Mouse (Mus musculus) heart, postnatal 36 days (tissue): ENCODE measurements around the gene Dcaf6. TPM values are rescaled to one million over a fixed set of nuclear protein-coding genes. Genes with fewer than 3 reads are reported as not detected.
A peak's percentile ranks its signal among the peaks of the same experiment; 100 is the strongest.

ENCODE experiments used
- DNase-seq, 2 experiments: peaks; one replicate each; pipeline ENCODE4 v3.0.0; 2021 to 2022
- intact Hi-C: fragments of 180-260 bp; cut with DNase I; formaldehyde crosslinking; loops from one replicate; pipeline ENCODE4 v1.15.1; 2025
- total RNA-seq, 2 experiments: library from RNA; stranded (reverse); gene quantifications; 2 replicates each; pipeline ENCODE4 v1.2.3; 2021

Dcaf6 gene
- total RNA-seq, 2 experiments from 2014 or later = 104 to 106 TPM

DNA sequence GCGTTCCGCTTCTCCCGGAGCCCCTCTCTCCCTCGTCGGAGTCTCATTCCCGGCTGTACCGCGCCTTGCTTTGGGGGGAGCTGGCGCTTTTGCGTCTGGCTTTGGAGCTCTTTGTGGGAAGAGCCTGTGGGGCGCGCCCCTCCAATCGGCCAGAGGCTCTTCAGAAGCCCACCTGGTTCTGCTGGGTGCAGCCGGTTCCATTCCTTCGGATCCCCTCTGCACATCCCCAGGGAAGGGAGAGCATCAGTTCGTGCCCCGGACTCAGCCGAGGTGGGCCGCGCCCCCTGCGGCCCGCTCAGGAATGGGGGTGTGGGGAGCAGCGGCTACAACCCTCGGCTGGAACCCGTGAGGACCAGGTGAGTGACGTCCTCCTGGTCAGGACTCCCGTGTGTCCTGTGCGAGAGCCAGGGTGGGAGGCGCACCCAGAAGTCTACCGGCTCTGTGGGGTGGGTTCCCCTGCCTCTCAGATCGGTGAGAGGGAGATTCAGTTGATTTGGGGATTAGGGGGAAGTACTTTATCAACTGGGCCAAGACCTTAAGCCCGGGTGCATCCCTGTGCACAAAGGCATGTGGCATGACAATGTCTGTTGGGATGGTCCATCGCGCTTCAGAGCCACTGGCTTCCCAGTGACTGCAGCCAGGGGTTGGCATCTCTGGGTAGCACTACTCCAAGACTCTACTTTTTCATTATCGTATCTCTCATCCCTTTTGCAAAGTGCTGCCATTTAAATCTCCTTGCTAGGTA is 177.9 kb downstream of the Dcaf6 start:
- intact Hi-C loops = no loop called here
- no peak for DNase-seq

DNA sequence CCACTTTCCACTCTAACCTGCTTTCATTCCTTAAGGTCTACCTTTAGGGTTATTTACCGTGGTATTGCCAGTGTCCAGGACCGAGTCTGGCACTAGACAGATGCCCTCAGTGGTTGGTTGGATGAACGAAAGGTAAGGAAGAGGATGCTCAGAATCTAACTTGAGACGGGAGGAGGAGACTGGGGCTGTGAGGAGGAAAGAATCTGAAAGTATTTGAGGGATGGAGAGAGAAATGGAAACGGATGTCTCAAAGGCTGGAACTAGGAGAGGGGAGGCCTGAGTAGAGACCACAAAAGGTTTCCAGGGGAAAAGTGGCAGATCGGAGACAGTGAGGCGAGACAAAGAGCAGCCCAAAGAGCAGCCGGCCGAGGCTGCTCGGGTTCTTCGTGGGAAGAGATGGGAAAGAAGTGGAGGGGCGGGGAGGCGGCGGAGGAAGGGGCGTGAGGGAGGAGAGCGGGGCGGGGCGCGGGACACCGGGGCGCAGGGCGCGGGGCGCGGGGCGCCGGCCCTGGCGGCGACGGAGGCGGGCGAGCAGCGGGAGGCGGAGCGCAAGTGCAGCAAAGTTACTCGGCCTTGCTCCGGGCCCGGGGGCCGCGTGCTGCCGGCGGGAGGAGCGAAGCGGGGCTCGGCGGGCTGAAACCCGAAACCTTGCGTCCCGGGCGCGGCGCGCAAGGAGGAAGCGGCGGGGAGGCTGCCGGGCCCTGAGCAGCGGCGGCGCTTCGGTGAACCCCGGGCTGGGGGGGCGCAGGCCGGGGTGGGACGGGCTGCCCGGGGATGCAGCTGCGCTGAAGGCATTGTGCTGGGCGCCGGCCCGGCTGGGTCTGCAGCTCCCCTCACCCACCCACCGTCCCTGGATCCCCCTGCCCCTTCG is 178.7 kb downstream of the Dcaf6 start:
- peak; percentile 68 to 77 for DNase-seq
- intact Hi-C loops = loop anchor here (2.0 kb wide), 1 partner anchor 39 kb away; no protein-coding TSS in a partner anchor

- DNase-seq = no peak
- intact Hi-C loops = loop anchor here (2.0 kb wide), 1 partner anchor 40 kb away; no protein-coding TSS in a partner anchor
Measured at GRCm38 (mm10) chr1:165280741-165281140, 179.5 kb downstream of the Dcaf6 start.

Other genes starting within 250 kb of the Dcaf6 start
- gene Tiprl, start 223.5 kb downstream of the Dcaf6 start, total RNA-seq = 10 to 100 TPM; 34.0 to 38.0 TPM
- 1 to 10 TPM; 1.3 to 1.8 TPM for gene Gpr161, start 164.7 kb downstream of the Dcaf6 start, total RNA-seq
- gene Mpc2, start 162 bp upstream of the Dcaf6 start, total RNA-seq = 100 to 1,000 TPM; 580 to 663 TPM
- gene Adcy10, start 24.7 kb upstream of the Dcaf6 start, total RNA-seq = not detected
- gene Mpzl1, start 174.1 kb upstream of the Dcaf6 start, total RNA-seq = 10 to 100 TPM; 14.4 to 21.4 TPM
- gene Rcsd1, start 249.3 kb upstream of the Dcaf6 start, total RNA-seq = 10 to 100 TPM; 74.2 to 80.7 TPM